Mouse (Mus musculus): Measurements from ENCODE around the gene Pck2.

Pck2 gene

DNA sequence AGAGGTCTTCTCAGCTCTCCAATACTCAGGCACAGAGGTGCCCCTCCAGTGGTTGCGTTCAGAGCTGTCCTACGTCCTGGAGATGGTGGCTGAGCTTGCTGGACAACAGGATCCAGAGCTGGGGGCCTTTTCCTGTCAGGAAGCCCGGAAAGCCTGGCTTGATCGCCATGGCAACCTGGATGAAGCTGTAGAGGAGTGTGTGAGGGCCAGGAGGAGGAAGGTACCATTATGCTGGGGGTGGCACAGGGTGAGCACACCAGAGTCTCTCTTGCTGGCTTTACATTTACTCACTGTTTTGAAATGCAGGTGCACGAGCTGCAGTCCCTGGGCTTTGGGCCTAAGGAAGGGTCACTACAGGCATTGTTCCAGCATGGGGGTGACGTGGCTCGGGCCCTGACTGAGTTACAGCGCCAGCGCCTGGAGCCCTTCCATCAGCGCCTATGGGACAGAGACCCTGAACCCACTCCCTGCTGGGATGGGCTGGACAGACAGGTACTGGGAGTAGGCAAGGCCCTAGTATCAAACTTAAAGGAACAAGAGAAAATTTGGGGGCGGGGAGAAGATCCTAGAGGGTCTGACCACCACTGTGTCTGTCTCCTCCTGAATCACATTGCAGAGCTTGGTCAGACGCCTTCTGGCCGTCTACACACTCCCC, 56.1 kb downstream of the Pck2 start:
- in situ Hi-C loops (cut with MboI, MseI): no loop called here

DNA sequence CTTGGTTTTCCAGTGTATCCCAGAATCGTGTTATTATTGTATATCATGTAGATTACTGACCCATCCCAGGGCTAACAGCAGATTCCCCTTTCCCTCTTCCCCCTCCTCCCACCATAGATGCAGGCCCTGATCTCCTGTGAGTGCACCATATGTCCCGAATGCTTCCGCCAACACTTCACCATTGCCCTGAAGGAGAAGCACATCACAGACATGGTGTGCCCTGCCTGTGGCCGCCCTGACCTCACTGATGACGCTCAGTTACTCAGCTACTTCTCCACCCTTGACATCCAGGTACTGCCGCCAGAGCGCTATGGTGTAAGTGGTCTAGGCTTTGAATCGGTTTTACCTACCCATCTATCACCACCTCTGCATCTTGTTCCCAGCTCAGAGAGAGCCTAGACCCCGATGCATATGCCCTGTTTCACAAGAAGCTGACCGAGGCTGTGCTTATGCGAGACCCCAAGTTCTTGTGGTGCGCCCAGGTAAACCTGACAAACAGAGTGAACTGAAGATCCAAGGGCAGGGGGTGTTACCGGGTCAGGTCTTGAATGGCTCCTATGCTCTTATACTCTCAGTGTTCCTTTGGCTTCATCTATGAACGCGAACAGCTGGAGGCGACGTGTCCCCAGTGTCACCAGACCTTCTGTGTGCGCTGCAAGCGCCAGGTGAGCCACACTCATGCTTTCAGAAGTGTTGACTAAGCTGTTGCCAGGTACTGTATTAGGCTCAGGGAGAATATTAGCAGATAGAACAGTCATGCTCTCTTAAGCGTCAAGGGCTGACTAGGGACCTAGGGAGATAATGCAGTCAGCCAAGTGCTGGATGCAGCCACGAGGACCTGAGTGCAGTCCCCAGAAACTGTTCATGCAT, 58.7 kb downstream of the Pck2 start:
- in situ Hi-C loops (cut with MboI, MseI): no loop called here
